Mouse (Mus musculus): ENCODE measurements around the gene Olfr159. TPM values are rescaled to one million over a fixed set of nuclear protein-coding genes. Genes with fewer than 3 reads are reported as not detected.

Olfr159 gene
- polyA plus RNA-seq, 1 experiment from 2014 or later, result not detected

- Histone ChIP-seq H3K9me3 (replicated peaks) (no peaks in the 10 kb centered on the region), H3K4me1 (no peaks in the 10 kb centered on the region), H3K9ac (replicated peaks) (no peak overlapping the region), H3K4me3 (replicated peaks) (no peak overlapping the region), H3K4me2 (no peak overlapping the region), H3K27me3 (replicated peaks) (no peaks in the 10 kb centered on the region), H3K27ac (replicated peaks) (no peak overlapping the region), H3K36me3 (no peaks in the 10 kb centered on the region)
- 77% methylated on average over 5 of the region's 5 CpGs for WGBS
- ATAC-seq (ENCODE audit: low FRiP score), result no peak
These were observed 42.2 kb downstream of the Olfr159 start for GRCm38 (mm10) chr4:43728576-43728954.

GRCm38 (mm10) chr4:43727718-43728575, 42.9 kb downstream of the Olfr159 start:
- Histone ChIP-seq H3K9ac (replicated peaks) (no peak overlapping the region), H3K4me3 (replicated peaks) (no peak overlapping the region), H3K4me2 (no peak overlapping the region), H3K27me3 (replicated peaks) (no peaks in the 10 kb centered on the region), H3K27ac (replicated peaks) (no peak overlapping the region), H3K36me3 (no peaks in the 10 kb centered on the region), H3K4me1 (no peaks in the 10 kb centered on the region), H3K9me3 (replicated peaks) (no peaks in the 10 kb centered on the region)
- no peak for ATAC-seq (ENCODE audit: low FRiP score)
- WGBS, result 81% methylated on average over 7 of the region's 7 CpGs

GRCm38 (mm10) chr4:43726995-43727394, 43.8 kb downstream of the Olfr159 start, which contains the start of gene Hrct1:
Gene Hrct1 (plus strand): TSS chr4:43727188.
- Histone ChIP-seq H3K27ac (replicated peaks) (no peak within 1 kb of the TSS), H3K27me3 (replicated peaks) (no peaks in the 10 kb centered on the region), H3K4me3 (replicated peaks) (no peak within 1 kb of the TSS), H3K36me3 (no peaks in the 10 kb centered on the region), H3K9me3 (replicated peaks) (no peaks in the 10 kb centered on the region), H3K4me2 (no peak within 1 kb of the TSS), H3K9ac (replicated peaks) (no peak within 1 kb of the TSS), H3K4me1 (no peaks in the 10 kb centered on the region)
- ATAC-seq (ENCODE audit: low FRiP score), result no peak
- 61% methylated on average over 3 of the region's 3 CpGs for WGBS

GRCm38 (mm10) chr4:43726228-43726993, 44.4 kb downstream of the Olfr159 start:
- WGBS, result 84% methylated on average over 12 of the region's 12 CpGs
- no peak overlapping the region for H3K9ac ChIP-seq (replicated peaks)
- no peak for ATAC-seq (ENCODE audit: low FRiP score)

GRCm38 (mm10) chr4:43724764-43725163, 46.0 kb downstream of the Olfr159 start:
- H3K4me2 ChIP-seq, result no peak overlapping the region
- H3K4me1 ChIP-seq, result no peaks in the 10 kb centered on the region
- H3K4me3 ChIP-seq (replicated peaks), result no peak overlapping the region
- no peak for ATAC-seq (ENCODE audit: low FRiP score)
- H3K9me3 ChIP-seq (replicated peaks), result no peaks in the 10 kb centered on the region
- no peak overlapping the region for H3K27ac ChIP-seq (replicated peaks)
- no peaks in the 10 kb centered on the region for H3K36me3 ChIP-seq
- H3K27me3 ChIP-seq (replicated peaks), result no peaks in the 10 kb centered on the region
- WGBS, result 49% methylated on average over 1 of the region's 1 CpGs
- H3K9ac ChIP-seq (replicated peaks), result no peak overlapping the region

More at GRCm38 (mm10) chr4:43726228-43726993, 44.4 kb downstream of the Olfr159 start:
- Histone ChIP-seq H3K9me3 (replicated peaks) (no peaks in the 10 kb centered on the region), H3K4me1 (no peaks in the 10 kb centered on the region), H3K4me2 (no peak overlapping the region), H3K27ac (replicated peaks) (no peak overlapping the region), H3K4me3 (replicated peaks) (no peak overlapping the region), H3K36me3 (no peaks in the 10 kb centered on the region), H3K27me3 (replicated peaks) (no peaks in the 10 kb centered on the region)

GRCm38 (mm10) chr4:43722191-43722590, 48.6 kb downstream of the Olfr159 start:
- no peak overlapping the region for H3K9ac ChIP-seq (replicated peaks)
- WGBS, result 90% methylated on average over 4 of the region's 4 CpGs
- no peak for ATAC-seq (ENCODE audit: low FRiP score)
- H3K4me3 ChIP-seq (replicated peaks), result no peak overlapping the region
- no peak overlapping the region for H3K27ac ChIP-seq (replicated peaks)
- no peaks in the 10 kb centered on the region for H3K36me3 ChIP-seq
- no peak overlapping the region for H3K4me2 ChIP-seq
- no peaks in the 10 kb centered on the region for H3K27me3 ChIP-seq (replicated peaks)
- H3K4me1 ChIP-seq, result no peaks in the 10 kb centered on the region
- H3K9me3 ChIP-seq (replicated peaks), result no peaks in the 10 kb centered on the region

- H3K4me3 ChIP-seq (replicated peaks), result no peak overlapping the region
- ATAC-seq (ENCODE audit: low FRiP score), result no peak
- H3K4me2 ChIP-seq, result no peak overlapping the region
- WGBS, result 34% methylated on average over 14 of the region's 16 CpGs
- no peaks in the 10 kb centered on the region for H3K36me3 ChIP-seq
- no peaks in the 10 kb centered on the region for H3K9me3 ChIP-seq (replicated peaks)
- no peak overlapping the region for H3K27ac ChIP-seq (replicated peaks)
- no peak overlapping the region for H3K9ac ChIP-seq (replicated peaks)
- 0 out of 2 replicates have a peak, but pooled peaks cover 3% of the 10 kb centered on the region for H3K27me3 ChIP-seq (replicated peaks)
- no peaks in the 10 kb centered on the region for H3K4me1 ChIP-seq
These were observed 50.1 kb downstream of the Olfr159 start for GRCm38 (mm10) chr4:43720491-43721228.

Other genes starting within 250 kb of the Olfr159 start
- gene Tpm2, start 247.2 kb downstream of the Olfr159 start, polyA plus RNA-seq (2015; fragmentation: Nextera tagmentation; extraction: Ambion mirVana), result 51.4 and 85.4 TPM in 2 replicates
- 80.8 and 82.0 TPM in 2 replicates for gene Creb3, start 208.7 kb downstream of the Olfr159 start, polyA plus RNA-seq (2015; fragmentation: Nextera tagmentation; extraction: Ambion mirVana)
- gene Tln1, start 208.3 kb downstream of the Olfr159 start, polyA plus RNA-seq (2015; fragmentation: Nextera tagmentation; extraction: Ambion mirVana), result 63.5 and 70.8 TPM in 2 replicates
- 22.0 and 23.9 TPM in 2 replicates for gene Rgp1, start 192.3 kb downstream of the Olfr159 start, polyA plus RNA-seq (2015; fragmentation: Nextera tagmentation; extraction: Ambion mirVana)
- 48.1 and 54.5 TPM in 2 replicates for gene Gba2, start 192.1 kb downstream of the Olfr159 start, polyA plus RNA-seq (2015; fragmentation: Nextera tagmentation; extraction: Ambion mirVana)
- gene Msmp, start 186.5 kb downstream of the Olfr159 start, polyA plus RNA-seq (2015; fragmentation: Nextera tagmentation; extraction: Ambion mirVana), result 1.2 and 1.5 TPM in 2 replicates
- gene Npr2, start 139.1 kb downstream of the Olfr159 start, polyA plus RNA-seq (2015; fragmentation: Nextera tagmentation; extraction: Ambion mirVana), result 12.9 and 16.1 TPM in 2 replicates
- 4.1 and 4.3 TPM in 2 replicates for gene Spag8, start 117.4 kb downstream of the Olfr159 start, polyA plus RNA-seq (2015; fragmentation: Nextera tagmentation; extraction: Ambion mirVana)
- gene Hint2, start 114.5 kb downstream of the Olfr159 start, polyA plus RNA-seq (2015; fragmentation: Nextera tagmentation; extraction: Ambion mirVana), result 77.5 and 78.9 TPM in 2 replicates
- gene Tmem8b, start 102.0 kb downstream of the Olfr159 start, polyA plus RNA-seq (2015; fragmentation: Nextera tagmentation; extraction: Ambion mirVana), result 9.1 and 12.4 TPM in 2 replicates
- 1.5 and 1.6 TPM in 2 replicates for gene Fam221b, start 101.9 kb downstream of the Olfr159 start, polyA plus RNA-seq (2015; fragmentation: Nextera tagmentation; extraction: Ambion mirVana)
- gene Olfr70, start 70.2 kb downstream of the Olfr159 start, polyA plus RNA-seq (2015; fragmentation: Nextera tagmentation; extraction: Ambion mirVana), result 0.08 TPM in 1 of 2 replicates, not detected in the other
- not detected in 2 replicates for gene Olfr71, start 60.8 kb downstream of the Olfr159 start, polyA plus RNA-seq (2015; fragmentation: Nextera tagmentation; extraction: Ambion mirVana)
- gene Hrct1, start 43.8 kb downstream of the Olfr159 start, polyA plus RNA-seq (2015; fragmentation: Nextera tagmentation; extraction: Ambion mirVana), result 0.24 and 0.45 TPM in 2 replicates
- 0.05 and 0.06 TPM in 2 replicates for gene Spaar, start 41.0 kb downstream of the Olfr159 start, polyA plus RNA-seq (2015; fragmentation: Nextera tagmentation; extraction: Ambion mirVana)
- not detected in 2 replicates for gene Olfr156, start 52.9 kb upstream of the Olfr159 start, polyA plus RNA-seq (2015; fragmentation: Nextera tagmentation; extraction: Ambion mirVana)
- gene Olfr157, start 69.2 kb upstream of the Olfr159 start, polyA plus RNA-seq (2015; fragmentation: Nextera tagmentation; extraction: Ambion mirVana), result not detected in 2 replicates
- not detected in 2 replicates for gene Olfr155, start 80.6 kb upstream of the Olfr159 start, polyA plus RNA-seq (2015; fragmentation: Nextera tagmentation; extraction: Ambion mirVana)
- 6.2 and 8.3 TPM in 2 replicates for gene Reck, start 104.5 kb upstream of the Olfr159 start, polyA plus RNA-seq (2015; fragmentation: Nextera tagmentation; extraction: Ambion mirVana)
- 42.3 and 51.4 TPM in 2 replicates for gene Glipr2, start 186.4 kb upstream of the Olfr159 start, polyA plus RNA-seq (2015; fragmentation: Nextera tagmentation; extraction: Ambion mirVana)
- not detected in 2 replicates for gene Ccin, start 212.5 kb upstream of the Olfr159 start, polyA plus RNA-seq (2015; fragmentation: Nextera tagmentation; extraction: Ambion mirVana)
- 342 and 381 TPM in 2 replicates for gene Clta, start 233.4 kb upstream of the Olfr159 start, polyA plus RNA-seq (2015; fragmentation: Nextera tagmentation; extraction: Ambion mirVana)

Measured in neural tube, embryonic 15.5 days (tissue).